Mouse (Mus musculus): ENCODE measurements at regions not wholly inside any gene's neighbourhood (a gene's known extent, or its start where the extent isn't known, plus 50 kb on each side); places are given as distances from the start of the nearest gene placed in this dataset.

- H3K4me2 ChIP-seq (ENCODE audit: low read depth, low read length, severe bottlenecking): no peak overlapping the region
- DNase-seq (ENCODE audit: low spot score): no peak
- H3K27me3 ChIP-seq (ENCODE audit: control insufficient read depth, insufficient read depth, low read length): no peaks in the 10 kb centered on the region
- 82% methylated on average over 4 of the region's 4 CpGs for WGBS
- no peaks in the 10 kb centered on the region for H3K9me3 ChIP-seq (ENCODE audit: control insufficient read depth, low read length)
- ATAC-seq (replicated peaks; ENCODE audit: low FRiP score): no peak
- no peaks in the 10 kb centered on the region for H3K36me3 ChIP-seq (ENCODE audit: control insufficient read depth, insufficient read depth, low read length)
- H3K4me3 ChIP-seq (ENCODE audit: low read depth, low read length): no peak overlapping the region
- H3K9ac ChIP-seq (ENCODE audit: low read length): no peak overlapping the region
- no peak overlapping the region for H3K27ac ChIP-seq (ENCODE audit: low read depth, low read length)
- no peaks in the 10 kb centered on the region for H3K4me1 ChIP-seq (replicated peaks; ENCODE audit: control insufficient read depth, insufficient read depth, low read length)
Measured at GRCm38 (mm10) chr14:104610378-104610777, 87.9 kb upstream of the Rnf219 start.

DNA sequence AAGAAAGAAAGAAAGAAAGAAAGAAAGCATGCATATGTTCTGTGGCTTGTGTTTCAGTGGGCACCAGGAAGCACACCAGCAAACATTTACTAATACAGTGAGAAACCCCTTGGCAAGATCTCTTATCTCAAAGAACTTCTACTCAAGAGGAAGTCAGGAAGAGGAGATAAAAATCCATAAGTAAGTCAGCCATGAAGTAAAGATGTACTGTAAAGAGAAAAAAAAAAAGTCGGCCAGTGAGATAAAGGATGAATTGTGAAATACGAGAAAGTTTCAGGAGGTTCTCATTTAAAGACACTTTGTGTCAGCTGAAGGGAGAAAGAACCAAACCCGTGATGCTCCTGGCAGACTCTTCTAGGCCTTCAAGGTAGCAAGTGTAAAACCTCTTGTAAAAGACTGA lies 72.4 kb upstream of the Rnf219 start:
- Histone ChIP-seq H3K9me3 (ENCODE audit: control insufficient read depth, low read length) (no peaks in the 10 kb centered on the region), H3K4me1 (replicated peaks; ENCODE audit: control insufficient read depth, insufficient read depth, low read length) (no peaks in the 10 kb centered on the region), H3K9ac (ENCODE audit: low read length) (no peak overlapping the region), H3K4me3 (ENCODE audit: low read depth, low read length) (no peak overlapping the region), H3K36me3 (ENCODE audit: control insufficient read depth, insufficient read depth, low read length) (no peaks in the 10 kb centered on the region), H3K27me3 (ENCODE audit: control insufficient read depth, insufficient read depth, low read length) (no peaks in the 10 kb centered on the region), H3K4me2 (ENCODE audit: low read depth, low read length, severe bottlenecking) (no peak overlapping the region), H3K27ac (ENCODE audit: low read depth, low read length) (no peak overlapping the region)
- DNase-seq (ENCODE audit: low spot score) (no peak), ATAC-seq (replicated peaks; ENCODE audit: low FRiP score) (no peak)
- WGBS: 91% methylated on average over 3 of the region's 3 CpGs

Measured in forebrain, embryonic 11.5 days (tissue).